Mouse (Mus musculus): ENCODE measurements around the gene Padi2. TPM values are rescaled to one million over a fixed set of nuclear protein-coding genes. Genes with fewer than 3 reads are reported as not detected.

The Padi2 gene
- polyA plus RNA-seq, 1 experiment from 2014 or later = 1.8 TPM

DNA sequence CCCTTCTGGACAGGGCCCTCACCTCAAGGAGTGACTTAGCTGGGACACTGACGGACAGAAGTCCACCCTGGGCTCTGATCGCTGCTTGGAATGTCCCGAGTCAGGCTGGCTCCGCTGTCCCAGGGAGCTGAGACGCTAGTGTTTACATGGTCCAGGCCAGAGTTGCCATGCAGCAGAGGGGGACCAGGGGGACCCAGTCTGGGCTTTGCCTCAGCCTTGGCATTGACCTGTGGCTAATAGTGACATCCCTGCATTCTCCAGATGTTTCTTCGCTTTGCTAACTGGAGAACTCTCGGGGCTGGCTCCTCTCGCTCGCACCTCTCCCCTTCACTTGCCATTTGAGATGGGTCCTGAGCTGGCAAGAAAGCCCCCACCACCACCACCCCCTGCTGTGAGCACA lies 22.2 kb downstream of the Padi2 start:
- H3K9ac ChIP-seq = no peak overlapping the region
- no peaks in the 10 kb centered on the region for H3K36me3 ChIP-seq
- H3K27me3 ChIP-seq = no peaks in the 10 kb centered on the region
- WGBS = 78% methylated on average over 9 of the region's 9 CpGs
- no peaks in the 10 kb centered on the region for H3K9me3 ChIP-seq
- peaks cover 18% of the 10 kb centered on the region for H3K4me1 ChIP-seq
- H3K27ac ChIP-seq = no peak overlapping the region
- no peak overlapping the region for H3K4me2 ChIP-seq
- no peak overlapping the region for H3K4me3 ChIP-seq
- ATAC-seq (ENCODE audit: insufficient number of reproducible peaks, insufficient read depth, low FRiP score, low TSS enrichment, low read depth) = no peak

DNA sequence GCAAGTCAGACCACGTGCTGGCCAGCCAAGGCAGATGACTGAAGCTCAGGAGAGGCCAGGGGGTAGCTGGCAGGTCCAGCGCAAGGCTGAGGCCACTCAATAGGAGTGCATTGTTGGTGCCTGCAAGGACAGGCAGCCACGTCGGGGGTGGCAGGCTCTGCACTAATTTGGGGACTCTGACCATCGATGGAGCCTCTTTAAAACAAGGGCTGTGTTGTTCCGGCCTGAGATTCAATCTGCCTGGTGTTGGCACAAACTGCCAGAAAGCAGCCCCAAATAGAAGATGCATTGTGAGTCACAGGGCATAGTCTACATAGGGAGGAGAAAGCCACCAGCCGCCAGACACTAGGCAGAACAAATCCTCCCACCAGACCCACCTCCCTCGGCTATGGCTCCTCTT lies 23.6 kb downstream of the Padi2 start:
- H3K9ac ChIP-seq = no peak overlapping the region
- peak overlapping the region; percentile 28; the same call in 1 of the 2 replicates for H3K27ac ChIP-seq
- no peaks in the 10 kb centered on the region for H3K36me3 ChIP-seq
- no peak for ATAC-seq (ENCODE audit: insufficient number of reproducible peaks, insufficient read depth, low FRiP score, low TSS enrichment, low read depth)
- 33% methylated on average over 8 of the region's 8 CpGs for WGBS
- H3K4me3 ChIP-seq = no peak overlapping the region
- peaks cover 18% of the 10 kb centered on the region for H3K4me1 ChIP-seq
- H3K27me3 ChIP-seq = no peaks in the 10 kb centered on the region
- no peaks in the 10 kb centered on the region for H3K9me3 ChIP-seq
- H3K4me2 ChIP-seq = no peak overlapping the region

DNA sequence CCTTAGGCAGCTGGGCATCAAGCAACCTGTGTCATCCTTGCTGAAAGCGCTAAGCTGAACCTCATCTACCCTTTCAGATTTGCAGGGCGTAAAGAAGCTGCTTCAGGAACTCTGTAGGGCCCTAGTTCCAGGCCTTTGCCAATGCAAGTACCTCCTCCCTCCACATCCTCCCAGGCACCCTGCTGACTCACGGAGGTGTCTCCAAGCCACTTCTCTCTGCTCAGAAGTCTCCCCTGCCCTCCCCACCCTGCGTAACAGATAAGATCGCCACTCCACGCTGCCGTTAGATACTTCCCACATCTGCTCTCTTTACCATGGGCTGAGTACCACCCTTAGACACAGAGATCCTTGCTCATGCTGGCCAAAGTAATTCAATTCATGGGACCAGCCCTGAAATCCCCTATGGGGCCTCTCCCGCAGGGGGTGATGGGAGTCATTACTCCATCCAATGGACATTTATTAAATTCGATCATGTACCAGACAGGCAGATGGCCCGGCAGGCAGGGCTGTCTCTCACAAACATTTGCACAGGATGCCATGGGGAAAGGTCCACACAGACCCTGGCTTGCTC lies 24.8 kb downstream of the Padi2 start:
- H3K27ac ChIP-seq = no peak overlapping the region
- peaks cover 18% of the 10 kb centered on the region for H3K4me1 ChIP-seq
- no peak overlapping the region for H3K4me3 ChIP-seq
- ATAC-seq (ENCODE audit: insufficient number of reproducible peaks, insufficient read depth, low FRiP score, low TSS enrichment, low read depth) = no peak
- no peaks in the 10 kb centered on the region for H3K27me3 ChIP-seq
- H3K4me2 ChIP-seq = no peak overlapping the region
- 63% methylated on average over 10 of the region's 10 CpGs for WGBS
- H3K36me3 ChIP-seq = no peaks in the 10 kb centered on the region
- H3K9ac ChIP-seq = no peak overlapping the region
- no peaks in the 10 kb centered on the region for H3K9me3 ChIP-seq

DNA sequence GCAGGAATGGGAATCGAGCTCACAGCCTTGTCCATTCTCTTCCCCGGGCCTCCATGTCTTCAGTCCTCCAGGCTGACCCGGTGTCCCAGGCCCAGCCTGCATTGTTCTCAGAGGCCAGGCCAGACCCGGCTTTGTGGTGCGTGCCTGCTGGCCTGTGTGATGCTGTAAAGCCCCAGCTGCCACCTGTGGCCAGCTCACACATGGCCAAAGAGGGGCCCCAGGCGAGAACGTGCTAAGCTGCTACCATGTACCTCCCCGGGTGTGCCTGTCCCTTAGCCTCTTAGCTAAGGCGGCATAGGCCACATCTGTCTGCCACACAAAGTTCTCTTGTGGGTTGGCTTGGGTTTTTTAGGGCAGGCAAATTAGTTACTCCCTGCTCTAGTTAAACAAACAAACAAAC lies 29.5 kb downstream of the Padi2 start:
- Histone ChIP-seq H3K4me2 (no peak overlapping the region), H3K4me3 (no peak overlapping the region), H3K27ac (no peak overlapping the region), H3K4me1 (peaks cover 2% of the 10 kb centered on the region; the same call in 1 of the 2 replicates), H3K36me3 (no peaks in the 10 kb centered on the region), H3K9ac (0 out of 2 replicates have a peak overlapping the region, but pooled peaks have one; percentile 6), H3K27me3 (no peaks in the 10 kb centered on the region), H3K9me3 (peaks cover 5% of the 10 kb centered on the region; the same call in 1 of the 2 replicates)
- WGBS = 79% methylated on average over 9 of the region's 9 CpGs
- ATAC-seq (ENCODE audit: insufficient number of reproducible peaks, insufficient read depth, low FRiP score, low TSS enrichment, low read depth) = no peak

DNA sequence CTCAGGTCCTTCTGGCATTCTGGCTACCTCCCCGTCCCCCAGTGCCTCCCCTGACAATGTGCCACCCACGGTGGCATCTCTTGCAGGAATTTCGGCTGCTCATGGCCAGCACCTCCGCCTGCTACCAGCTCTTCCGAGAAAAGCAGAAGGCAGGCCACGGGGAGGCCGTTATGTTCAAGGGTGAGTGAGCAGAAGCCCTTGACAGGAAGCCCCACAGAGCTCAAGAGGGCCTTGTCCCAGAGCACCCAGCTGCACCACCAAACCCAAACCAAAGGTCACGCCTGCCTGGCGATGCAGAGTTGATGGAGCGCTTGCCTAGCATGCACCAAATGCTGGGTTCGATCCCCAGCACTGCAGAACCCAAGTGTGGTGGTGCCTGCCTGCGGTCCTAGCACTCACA lies 38.2 kb downstream of the Padi2 start:
- Histone ChIP-seq H3K27ac (no peak overlapping the region), H3K9ac (no peak overlapping the region), H3K4me1 (no peaks in the 10 kb centered on the region), H3K4me3 (no peak overlapping the region), H3K4me2 (no peak overlapping the region), H3K36me3 (no peaks in the 10 kb centered on the region), H3K27me3 (no peaks in the 10 kb centered on the region), H3K9me3 (no peaks in the 10 kb centered on the region)
- ATAC-seq (ENCODE audit: insufficient number of reproducible peaks, insufficient read depth, low FRiP score, low TSS enrichment, low read depth) = no peak
- WGBS = 86% methylated on average over 12 of the region's 12 CpGs

DNA sequence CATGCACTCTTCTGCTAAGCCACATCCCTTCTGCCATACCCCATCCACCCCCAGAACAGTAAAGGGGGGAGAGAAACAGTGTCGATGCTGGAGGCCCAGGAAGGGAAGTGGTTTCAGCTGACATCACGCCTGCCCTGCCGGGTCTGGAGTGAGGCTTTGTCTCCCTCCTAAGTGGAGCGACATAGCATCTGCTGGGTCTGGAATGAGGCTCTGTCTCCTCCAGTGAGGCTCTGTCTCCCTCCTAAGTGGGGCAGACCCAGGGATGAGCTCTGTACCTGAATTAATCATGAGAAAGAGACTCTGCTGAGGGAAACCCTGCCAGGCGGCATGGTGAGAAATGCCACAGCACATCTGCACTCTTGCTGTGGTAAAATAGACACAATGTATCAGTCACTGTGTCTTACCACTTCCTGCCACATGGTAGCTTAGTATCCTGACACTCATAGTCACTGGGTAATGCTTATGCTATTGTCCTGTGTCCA lies 38.9 kb downstream of the Padi2 start:
- H3K4me2 ChIP-seq = no peak overlapping the region
- H3K4me3 ChIP-seq = no peak overlapping the region
- H3K4me1 ChIP-seq = no peaks in the 10 kb centered on the region
- H3K27ac ChIP-seq = no peak overlapping the region
- no peak for ATAC-seq (ENCODE audit: insufficient number of reproducible peaks, insufficient read depth, low FRiP score, low TSS enrichment, low read depth)
- H3K27me3 ChIP-seq = no peaks in the 10 kb centered on the region
- no peaks in the 10 kb centered on the region for H3K9me3 ChIP-seq
- 68% methylated on average over 5 of the region's 5 CpGs for WGBS
- H3K9ac ChIP-seq = no peak overlapping the region
- no peaks in the 10 kb centered on the region for H3K36me3 ChIP-seq

DNA sequence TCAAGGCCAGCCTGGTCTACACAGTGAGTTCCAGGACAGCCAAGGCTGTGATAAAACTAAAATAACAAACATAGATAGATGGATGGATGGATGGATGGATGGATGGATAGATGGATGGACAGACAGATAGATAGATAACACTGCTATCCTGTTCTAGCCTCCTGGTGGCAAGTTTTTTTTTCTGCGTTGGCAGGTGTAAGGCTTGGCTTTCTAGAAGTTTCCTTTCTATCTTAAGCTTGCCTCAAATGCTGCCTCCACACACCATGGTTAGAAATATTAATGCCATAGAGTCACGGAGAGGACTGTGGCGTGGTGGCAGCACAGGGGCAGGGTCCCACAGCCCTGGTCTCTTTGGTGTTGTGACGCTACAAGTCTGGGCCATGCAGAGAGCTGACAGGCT lies 39.4 kb downstream of the Padi2 start:
- Histone ChIP-seq H3K4me1 (no peaks in the 10 kb centered on the region), H3K36me3 (no peaks in the 10 kb centered on the region), H3K9me3 (no peaks in the 10 kb centered on the region), H3K4me2 (no peak overlapping the region), H3K27me3 (no peaks in the 10 kb centered on the region), H3K9ac (no peak overlapping the region), H3K4me3 (no peak overlapping the region), H3K27ac (no peak overlapping the region)
- no peak for ATAC-seq (ENCODE audit: insufficient number of reproducible peaks, insufficient read depth, low FRiP score, low TSS enrichment, low read depth)
- WGBS = 92% methylated on average over 4 of the region's 4 CpGs

DNA sequence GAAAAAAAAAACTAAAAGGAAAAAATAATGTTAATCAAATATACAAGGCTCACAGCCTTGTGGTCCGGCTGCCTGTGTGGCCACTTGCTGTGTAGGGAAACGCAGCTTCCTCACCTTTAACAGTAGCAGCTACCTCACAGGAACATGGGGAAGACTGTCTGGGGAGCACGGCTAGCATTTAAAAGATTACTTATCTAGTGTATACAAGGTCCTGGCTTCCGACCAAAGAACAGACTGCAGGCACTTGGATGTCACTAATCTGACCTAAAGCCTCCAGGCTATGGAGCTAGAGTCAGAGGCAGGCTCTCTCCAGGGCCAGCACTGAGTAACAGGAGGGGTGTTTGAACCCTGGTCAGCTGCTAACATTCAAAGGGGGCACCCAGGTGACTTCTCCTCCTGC lies 39.9 kb downstream of the Padi2 start:
- Histone ChIP-seq H3K36me3 (no peaks in the 10 kb centered on the region), H3K9ac (no peak overlapping the region), H3K4me3 (no peak overlapping the region), H3K4me1 (no peaks in the 10 kb centered on the region), H3K9me3 (no peaks in the 10 kb centered on the region), H3K4me2 (no peak overlapping the region), H3K27ac (no peak overlapping the region), H3K27me3 (no peaks in the 10 kb centered on the region)
- 67% methylated on average over 4 of the region's 4 CpGs for WGBS
- no peak for ATAC-seq (ENCODE audit: insufficient number of reproducible peaks, insufficient read depth, low FRiP score, low TSS enrichment, low read depth)

DNA sequence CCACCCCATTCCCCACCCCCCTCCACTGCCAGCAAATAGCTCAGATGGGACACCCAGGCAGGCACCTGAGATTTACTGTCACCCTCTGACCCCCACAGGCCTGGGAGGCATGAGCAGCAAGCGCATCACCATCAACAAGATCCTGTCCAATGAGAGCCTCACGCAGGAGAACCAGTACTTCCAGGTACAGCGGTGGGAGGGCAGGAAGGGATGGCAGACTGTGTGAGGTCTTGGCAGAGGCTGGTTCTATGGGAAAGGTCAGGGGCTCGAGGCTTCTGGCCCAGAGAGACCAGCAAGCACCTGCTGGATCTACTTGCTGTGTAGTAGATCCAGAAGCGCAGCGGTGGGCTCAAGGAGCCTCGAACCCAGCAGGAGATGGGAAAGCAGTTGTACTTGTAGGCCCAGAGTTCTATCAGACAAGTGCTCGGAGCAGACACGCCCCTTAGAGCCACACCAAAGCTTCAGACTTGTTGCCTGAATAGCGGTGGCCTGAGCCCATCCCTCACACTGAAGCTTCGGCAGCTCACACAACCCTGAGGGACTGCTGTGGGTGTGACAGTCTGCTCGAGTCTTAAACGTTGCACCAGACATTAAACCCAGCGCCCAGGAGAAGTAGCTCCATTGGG lies 40.5 kb downstream of the Padi2 start:
- 76% methylated on average over 14 of the region's 14 CpGs for WGBS
- no peaks in the 10 kb centered on the region for H3K4me1 ChIP-seq
- H3K36me3 ChIP-seq = no peaks in the 10 kb centered on the region
- ATAC-seq (ENCODE audit: insufficient number of reproducible peaks, insufficient read depth, low FRiP score, low TSS enrichment, low read depth) = no peak
- H3K9me3 ChIP-seq = no peaks in the 10 kb centered on the region
- H3K27ac ChIP-seq = no peak overlapping the region
- no peaks in the 10 kb centered on the region for H3K27me3 ChIP-seq
- H3K9ac ChIP-seq = no peak overlapping the region
- no peak overlapping the region for H3K4me2 ChIP-seq
- H3K4me3 ChIP-seq = no peak overlapping the region

DNA sequence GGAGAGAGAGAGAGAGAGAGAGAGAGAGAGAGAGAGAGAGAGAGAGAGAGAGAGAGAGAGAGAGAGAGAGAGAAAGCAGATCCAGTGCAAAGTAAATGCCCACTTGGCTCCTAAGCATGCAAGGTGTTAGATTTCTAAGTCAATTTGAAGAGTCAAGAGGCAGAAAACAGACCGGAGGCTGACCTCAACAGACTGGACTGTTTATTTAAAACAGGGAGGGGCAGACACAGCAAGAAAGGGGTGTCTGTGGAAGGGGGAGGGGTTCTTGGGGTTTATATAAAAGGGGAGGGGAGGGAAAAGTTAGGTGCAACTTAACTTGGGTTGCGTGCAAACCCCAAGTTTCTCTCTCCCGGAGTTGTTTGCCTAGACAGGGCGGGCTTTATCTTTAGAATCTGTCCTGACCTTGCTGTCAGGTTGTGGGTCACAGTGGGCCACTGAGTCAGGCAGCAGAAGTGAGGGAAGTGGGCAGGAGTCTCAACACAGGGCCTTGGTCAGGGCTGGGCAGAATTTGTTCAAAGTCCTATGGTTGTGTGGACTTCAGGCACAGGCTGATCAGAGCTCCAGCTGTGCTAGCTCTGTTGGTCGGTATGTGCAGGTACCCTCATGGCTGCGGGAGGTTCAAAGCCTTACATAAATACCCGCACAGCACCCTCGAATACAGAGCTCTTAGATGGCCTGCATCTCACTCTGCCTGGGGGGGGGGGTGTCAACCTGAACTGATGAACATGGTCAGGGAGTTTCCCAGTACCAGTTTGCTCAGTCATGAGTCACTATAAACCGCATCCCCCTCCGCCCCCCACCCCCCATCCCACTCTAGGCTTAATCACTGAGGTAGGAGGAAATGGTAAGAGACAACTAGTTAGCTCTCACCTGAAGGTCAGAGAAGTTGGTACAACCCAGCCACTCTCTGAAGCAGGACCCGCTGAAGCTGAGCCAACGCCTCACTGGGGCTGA lies 41.6 kb downstream of the Padi2 start:
- Histone ChIP-seq H3K36me3 (no peaks in the 10 kb centered on the region), H3K27me3 (no peaks in the 10 kb centered on the region), H3K4me3 (no peak overlapping the region), H3K9ac (no peak overlapping the region), H3K9me3 (no peaks in the 10 kb centered on the region), H3K27ac (no peak overlapping the region), H3K4me2 (no peak overlapping the region), H3K4me1 (no peaks in the 10 kb centered on the region)
- WGBS = 82% methylated on average over 12 of the region's 12 CpGs
- ATAC-seq (ENCODE audit: insufficient number of reproducible peaks, insufficient read depth, low FRiP score, low TSS enrichment, low read depth) = no peak

DNA sequence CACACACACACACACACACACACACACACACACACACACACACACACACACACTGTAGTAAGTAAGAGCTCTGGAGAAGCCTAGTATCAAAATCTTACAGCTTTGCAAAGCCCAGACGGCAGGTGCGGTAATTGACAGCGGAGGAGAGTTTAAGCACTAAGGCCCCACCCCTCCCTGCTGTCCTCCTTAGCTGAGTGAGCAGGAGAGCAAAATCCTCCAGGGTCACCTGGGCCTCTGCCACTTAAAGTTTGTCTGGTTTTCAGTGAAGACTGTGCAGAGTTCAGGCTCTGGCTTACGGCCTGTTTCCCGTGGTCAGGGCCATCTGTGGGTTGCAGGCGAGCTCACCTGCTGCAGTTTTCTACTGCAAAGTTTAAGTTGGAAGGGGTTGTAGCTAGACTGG lies 42.3 kb downstream of the Padi2 start:
- 81% methylated on average over 6 of the region's 6 CpGs for WGBS
- no peak for ATAC-seq (ENCODE audit: insufficient number of reproducible peaks, insufficient read depth, low FRiP score, low TSS enrichment, low read depth)
- H3K36me3 ChIP-seq = no peaks in the 10 kb centered on the region
- H3K4me1 ChIP-seq = no peaks in the 10 kb centered on the region
- no peaks in the 10 kb centered on the region for H3K27me3 ChIP-seq
- H3K27ac ChIP-seq = no peak overlapping the region
- H3K4me2 ChIP-seq = no peak overlapping the region
- H3K4me3 ChIP-seq = no peak overlapping the region
- H3K9ac ChIP-seq = no peak overlapping the region
- H3K9me3 ChIP-seq = no peaks in the 10 kb centered on the region
